Mouse (Mus musculus): ENCODE data around the gene Dact1.

Dact1 gene

DNA sequence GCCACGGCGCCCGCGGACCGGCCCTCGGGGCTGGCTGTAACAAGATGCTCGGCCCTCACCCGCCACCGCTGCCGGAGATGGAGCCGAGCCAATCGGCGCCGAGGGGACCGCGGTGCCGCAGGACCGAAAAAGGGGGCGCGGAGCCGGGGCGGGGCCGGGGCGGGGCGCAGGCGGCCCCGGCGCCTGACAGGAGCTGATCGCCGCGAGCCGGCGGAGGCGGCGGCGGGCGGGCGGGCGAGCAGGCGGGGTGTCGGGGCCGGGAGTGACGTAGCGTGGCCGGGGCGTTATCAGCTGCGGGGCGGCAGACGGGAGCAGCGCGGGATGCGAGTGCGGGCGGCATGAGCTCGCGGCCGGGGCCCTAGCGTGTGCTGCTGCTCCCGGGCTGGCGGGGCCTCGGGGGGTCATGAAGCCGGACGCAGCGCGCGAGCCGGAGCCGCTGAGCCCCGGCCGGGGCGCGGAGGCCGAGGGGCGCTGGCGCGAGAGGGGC is at the start of gene Dact1:
TSS of gene Dact1 (plus strand) at position 304 of the 487 bp plus-strand sequence.
- peak; percentile 15 for DNase-seq (ENCODE audit: low spot score)

DNA sequence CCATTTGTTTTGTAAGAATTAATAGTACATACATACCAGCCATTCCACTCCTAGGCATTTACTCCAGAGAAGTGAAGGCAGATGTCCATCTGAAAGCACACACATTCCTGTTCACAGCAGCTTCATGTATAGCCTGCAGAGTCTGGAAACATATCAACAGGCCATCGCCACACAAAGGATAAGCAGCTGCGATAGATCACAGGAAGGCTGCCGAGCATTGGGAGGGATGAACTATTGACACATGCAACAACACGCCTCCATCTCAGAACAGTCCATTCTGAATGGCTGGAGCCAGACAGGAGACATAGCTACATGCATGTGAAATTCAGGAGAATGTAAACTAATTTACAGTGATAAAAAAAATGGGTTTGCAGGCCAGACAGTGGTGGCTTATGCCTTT is 45.5 kb upstream of the Dact1 start:
- DNase-seq (ENCODE audit: low spot score) = no peak

DNA sequence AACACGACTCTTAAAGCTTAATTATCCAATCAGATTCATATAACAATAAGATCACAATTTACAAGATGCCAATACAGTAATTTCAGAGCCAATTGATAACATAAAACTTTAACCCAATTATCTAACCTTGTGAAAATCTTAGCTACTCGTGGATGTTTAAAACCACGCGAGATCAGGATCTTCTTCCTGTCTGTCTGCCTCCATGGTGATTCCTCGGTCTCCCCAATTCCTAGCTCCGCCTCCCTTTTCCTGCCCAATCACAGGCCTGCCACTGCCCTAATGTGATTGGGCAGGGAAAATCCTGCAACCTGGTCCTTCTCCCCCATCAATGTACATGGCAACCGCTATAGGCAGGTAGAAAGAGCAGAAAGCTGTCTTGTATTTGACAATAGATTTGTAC is 40.3 kb upstream of the Dact1 start:
- DNase-seq (ENCODE audit: low spot score) = no peak

DNA sequence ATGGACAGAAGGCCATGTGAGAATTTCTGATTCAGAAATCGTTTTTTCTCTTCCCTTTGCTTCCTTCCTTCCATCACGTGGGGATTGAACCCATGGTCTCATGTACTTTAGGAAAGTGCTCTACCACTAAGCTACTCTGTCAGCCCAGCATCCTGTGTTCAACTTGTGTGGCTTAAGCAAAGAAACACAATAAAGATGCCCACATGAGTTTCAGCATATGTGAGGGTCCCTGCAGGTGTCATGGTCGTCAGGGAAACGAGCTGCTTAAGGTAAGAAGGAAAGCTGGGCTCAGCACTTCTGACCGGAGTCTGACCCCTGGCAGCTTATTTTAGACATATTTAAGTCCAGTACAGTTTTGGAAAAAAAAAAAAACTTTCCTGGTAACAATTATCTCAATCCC is 38.6 kb upstream of the Dact1 start:
- no peak for DNase-seq (ENCODE audit: low spot score)

DNA sequence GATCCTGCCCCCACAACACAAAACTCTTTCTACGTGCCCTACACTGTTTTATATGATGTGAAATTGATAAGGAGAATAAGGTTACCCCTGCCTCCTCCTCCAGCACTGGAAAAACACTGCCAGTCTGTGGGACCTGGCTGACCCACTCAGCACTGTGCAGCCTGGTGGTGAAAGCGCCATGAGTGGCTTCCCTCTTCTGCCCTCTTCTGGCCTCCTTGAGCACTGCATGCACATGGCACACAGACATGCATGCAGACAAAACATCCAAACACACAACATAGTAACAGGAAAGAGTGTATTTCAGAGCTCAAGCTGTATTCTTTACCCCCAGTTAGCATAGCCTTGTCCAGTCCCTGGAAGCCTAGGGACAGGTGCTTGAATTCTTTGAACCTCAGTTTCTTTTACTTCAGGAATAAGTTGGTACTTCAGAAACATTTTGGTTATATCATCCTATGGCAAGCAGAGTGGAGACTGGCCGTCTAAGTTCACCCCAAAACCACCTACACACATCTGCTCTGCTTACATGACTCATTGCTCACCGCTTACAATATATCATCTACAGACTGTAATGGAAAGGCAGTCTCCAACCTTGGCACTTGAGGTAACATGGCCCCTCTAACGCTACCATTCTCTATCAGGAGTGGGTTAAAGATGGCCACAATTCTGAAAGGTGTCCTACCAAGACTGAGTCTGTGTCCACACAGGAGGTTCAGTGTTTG is 35.0 kb upstream of the Dact1 start:
- no peak for DNase-seq (ENCODE audit: low spot score)

DNA sequence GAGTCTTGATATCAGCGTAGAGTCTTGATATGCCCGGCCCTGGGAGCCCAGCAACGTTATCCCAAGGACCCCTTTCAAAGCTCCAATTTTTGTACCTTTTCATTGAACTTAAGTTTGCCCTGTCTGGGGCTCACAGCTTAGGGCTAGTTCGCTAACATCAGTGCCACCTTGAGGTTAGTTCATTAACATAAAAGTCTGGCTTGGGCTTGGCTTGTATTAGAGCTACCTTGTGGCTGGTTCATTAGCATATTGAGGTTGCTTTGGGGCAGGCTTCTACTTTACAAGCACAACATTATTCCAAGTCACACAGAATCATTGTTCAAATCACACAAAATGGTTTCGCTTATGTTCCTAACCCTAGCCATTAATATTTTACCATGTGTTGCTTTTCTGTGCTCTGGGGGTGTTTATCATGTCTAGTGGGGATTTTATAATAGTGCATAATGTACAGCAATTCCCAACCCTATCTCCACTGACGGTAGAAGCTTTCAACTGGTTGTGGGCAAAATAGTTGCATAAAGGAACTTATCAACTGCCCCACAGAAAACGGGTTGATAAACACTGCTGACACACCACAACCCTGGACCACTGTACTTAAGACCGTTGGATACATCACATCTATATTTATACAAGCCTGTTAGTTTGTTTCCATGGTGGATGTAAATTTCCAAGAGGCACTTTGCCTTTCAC is 33.6 kb upstream of the Dact1 start:
- no peak for DNase-seq (ENCODE audit: low spot score)

DNA sequence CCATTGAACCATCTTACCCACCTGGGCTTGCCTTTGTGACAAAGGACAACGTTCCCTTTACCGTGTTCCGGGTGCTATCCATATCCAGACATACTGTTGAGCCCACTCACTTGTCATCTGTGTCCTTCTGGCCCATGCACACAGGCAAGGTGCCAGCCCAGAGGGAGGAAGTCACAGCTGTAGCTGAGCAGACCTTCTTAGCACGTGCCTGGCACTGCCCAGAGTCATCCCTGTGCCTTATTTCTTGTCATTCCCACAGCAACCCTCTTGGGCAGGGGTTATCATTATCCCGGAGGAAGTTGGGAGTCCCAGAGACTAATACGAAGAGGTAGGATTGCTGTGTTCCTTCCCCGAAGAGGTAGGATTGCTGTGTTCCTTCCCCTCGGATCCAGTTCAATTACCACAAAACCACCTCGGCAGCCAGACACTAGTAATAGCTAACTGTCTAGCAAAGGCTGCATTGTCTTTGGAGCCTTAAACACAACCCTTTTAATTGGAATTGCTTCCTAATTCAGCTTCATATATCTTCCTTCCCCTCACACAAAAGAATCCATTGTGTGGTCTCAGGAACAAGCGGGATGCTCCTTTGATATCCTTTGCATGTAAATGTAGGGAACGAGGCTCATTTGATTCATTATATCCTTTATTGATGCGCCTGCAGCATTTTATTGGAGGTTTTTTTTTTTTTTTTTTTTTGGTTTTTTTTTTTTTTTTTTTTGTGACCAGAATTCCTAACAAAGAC is 30.0 kb upstream of the Dact1 start:
- no peak for DNase-seq (ENCODE audit: low spot score)

DNA sequence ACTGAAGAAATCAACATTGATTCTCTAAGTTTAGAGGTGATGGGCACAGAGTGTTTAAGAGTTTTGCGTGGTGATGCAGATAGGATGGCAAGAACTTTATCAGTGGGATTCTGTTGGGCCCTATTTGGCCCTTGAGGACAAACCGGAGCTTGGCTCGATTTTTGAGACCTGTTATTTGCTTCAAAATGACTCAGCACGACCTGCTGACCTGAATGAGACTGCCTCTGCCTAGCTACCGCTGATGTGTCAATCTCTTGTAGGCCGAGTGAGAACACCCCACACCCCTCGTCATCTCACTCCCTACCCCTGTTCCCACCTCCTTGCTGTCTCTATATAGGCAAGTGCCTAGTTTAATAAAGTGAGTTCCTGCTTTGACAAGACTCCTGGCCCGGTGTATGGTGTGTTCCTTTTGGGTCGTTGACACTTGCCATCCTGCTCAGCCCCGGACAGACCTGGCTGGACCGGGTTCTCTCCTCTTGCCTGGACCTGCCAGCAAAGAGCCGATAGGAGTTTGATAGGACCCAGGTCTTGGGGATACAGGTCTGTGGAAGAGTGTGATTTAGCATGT is 28.4 kb upstream of the Dact1 start:
- no peak for DNase-seq (ENCODE audit: low spot score)

DNA sequence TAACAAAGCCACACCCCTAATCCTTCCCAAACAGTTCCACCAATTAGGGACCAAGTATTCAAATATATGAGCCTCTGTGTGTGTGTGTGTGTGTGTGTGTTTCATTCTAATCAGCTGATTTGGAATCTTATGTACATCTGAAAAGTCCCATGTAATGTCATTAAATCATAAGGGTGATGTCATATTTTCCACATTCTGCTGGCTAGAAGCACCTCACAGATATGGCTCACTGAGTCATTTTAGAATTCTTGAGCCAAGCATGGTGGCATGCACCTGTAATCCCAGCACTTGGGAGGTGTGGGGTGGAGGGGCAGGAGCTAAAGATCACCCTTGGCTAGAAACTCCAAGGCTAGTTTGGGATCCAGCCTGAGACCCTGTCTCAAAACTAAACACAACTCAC is 24.3 kb upstream of the Dact1 start:
- no peak for DNase-seq (ENCODE audit: low spot score)

DNA sequence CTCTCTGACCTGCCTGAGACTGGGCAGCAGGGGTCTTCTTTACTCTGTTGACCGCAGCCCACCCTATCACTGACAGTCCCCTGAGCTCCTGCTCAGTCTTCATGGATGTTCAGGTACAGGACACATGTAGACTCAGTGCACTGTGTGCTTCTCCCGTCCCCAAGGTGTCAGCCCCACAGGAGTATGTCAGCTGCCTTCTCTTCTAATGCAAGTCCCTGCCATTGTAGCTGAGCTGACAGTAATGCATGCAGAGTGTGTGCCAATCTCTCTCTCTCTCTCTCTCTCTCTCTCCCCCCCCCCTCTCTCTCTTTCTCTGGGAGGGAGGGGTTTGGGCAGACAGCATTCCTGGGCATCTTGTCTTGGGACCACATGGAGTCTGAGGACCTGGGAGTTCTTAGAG is 19.2 kb upstream of the Dact1 start:
- no peak for DNase-seq (ENCODE audit: low spot score)

DNA sequence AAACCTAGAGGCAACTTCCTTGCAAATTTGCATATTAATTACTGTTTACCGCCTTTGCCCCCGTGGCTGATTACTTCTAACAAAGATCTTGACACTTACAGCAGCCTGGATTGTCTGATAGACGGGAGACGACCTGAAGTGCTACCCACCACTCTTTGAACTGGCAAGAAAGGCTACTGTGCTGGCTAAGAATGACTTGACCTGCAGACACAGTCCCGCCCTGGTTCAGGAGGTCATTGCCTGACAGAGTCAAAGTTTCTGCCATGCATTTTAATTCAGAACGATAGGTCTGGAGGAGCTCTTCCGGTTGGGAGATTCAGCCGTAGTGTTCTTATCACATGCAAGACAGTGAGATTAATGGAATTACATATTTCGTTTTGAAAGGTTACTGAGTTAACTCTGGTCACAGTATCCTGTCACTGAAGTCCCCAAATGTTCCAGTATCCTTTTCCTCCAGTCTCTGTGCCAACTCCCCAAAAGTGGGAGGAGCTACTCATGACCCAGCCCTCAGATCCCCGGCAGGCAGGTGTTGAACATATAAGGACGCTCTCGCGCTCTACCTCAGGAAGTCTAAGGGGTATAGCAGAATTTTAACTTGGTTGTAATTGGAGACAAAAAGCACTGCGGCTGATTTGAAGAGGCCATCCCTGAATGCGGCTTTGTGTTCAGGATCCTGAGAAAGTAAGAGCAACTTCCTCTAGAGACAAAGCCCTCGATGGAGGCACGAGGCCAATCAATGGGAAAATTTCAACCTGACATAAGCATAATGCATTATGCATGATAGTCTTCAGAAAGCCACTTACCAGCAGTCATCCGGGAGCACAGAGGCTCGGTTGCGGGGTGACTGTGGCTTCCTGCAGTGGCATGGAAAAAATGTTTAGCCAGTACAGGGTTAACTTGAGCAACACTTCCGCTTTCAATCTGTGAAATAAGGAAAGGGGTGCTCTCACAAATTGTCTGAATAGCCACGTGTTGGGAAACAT is 15.4 kb upstream of the Dact1 start:
- DNase-seq (ENCODE audit: low spot score) = no peak

DNA sequence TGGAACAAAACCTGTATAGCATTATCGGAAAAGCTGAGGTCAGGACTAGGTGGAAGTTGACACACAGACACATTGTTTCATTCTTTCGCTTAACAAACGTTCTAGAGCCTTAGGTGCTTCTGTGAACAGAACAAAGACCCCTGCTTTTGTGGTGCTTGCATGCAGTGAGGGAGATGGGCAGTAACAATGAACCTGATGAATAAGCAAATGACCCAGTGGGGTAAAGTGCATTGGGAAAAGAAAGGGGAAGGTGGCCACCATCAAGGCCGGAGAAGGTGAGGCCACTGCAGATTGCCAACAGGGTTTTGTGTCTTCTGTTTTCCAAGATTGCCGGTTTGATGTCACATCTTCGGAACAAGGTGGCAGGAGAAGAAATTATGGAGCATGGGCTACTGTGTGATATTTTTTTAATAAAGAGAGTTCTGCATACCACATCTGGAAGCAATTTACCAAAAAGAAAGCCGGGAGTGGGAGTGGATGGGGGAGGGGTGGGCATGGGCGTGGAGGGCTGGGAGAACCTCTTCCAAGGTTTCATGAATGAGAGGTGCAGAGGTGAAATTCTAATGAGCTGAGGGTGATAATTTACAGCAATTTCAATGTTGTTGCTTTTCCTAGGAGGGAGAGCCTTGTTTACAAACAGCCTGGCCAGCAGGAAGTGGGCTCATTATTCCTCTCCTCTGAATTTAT is 12.7 kb upstream of the Dact1 start:
- DNase-seq (ENCODE audit: low spot score) = no peak

DNA sequence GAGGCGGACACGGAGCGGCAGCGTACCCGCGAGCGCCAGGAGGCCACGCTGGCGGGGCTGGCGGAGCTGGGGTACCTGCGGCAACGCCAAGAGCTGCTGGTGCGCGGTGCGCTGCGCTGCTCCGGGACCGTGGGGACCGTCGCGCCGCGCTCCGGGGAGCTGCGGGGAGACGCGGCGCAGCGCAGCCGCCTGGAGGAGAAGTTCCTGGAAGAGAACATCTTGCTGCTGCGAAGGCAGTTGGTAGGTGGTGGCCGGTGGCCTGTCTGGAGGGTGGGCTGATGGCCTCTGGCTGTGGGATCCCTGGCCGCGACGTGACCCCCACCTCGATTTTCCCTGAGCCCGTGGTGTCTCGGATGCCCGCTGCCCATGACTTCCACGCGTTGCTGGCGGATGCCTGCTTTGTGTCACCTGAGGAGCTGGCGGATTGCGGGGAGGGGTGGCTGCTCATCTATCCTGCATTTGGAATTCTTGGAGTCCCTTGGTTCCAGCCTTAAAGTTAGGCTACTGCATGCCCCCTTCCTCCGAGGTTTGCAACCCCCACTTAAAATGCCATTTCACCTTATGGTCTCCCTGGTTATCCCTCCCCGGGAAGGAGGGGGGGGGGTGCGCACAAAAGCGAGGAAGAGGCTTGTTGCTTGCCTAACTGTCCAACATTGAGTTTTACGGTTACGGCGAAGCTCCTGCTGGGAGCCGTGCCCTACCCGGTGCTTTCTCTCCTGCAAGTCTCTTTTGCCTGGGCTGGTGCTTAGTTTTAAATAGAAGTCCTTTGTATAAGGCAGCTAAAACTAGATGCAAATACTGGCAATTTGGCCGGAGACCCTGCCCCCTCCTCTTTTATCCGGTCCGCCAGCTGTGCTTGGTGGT is 616 bp downstream of the Dact1 start:
- DNase-seq (ENCODE audit: low spot score) = no peak

DNA sequence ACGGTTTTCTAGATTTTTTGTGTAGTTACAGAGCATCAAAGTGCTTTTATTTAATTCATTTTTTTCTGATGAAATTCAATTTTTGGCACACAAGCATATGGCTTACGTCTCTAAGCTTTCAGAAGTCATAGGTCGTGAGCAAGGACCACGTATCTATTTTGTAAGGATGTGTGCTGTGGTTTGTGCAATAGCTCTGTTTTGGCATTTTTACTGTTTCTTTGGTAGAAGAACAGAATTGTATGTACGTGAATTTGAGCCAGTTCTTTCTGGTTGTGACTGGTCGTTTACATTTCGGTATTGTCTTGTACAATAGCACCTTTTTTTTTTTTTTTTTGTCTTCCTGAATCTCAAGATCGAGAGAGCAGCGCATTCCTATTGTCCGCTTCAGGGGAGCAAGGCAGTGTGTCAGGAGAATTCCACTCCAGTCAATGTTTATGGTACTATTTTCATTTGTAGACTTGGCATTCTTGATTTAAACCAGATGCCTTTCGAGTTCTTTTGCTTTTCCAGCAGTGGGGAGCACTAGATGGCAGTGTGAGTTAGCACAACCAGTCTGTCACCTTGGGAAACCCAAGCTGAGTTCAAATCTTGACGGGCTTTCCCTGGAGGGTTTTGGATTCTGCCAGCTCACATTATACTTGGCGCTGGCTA is 1.7 kb downstream of the Dact1 start:
- DNase-seq (ENCODE audit: low spot score) = no peak

DNA sequence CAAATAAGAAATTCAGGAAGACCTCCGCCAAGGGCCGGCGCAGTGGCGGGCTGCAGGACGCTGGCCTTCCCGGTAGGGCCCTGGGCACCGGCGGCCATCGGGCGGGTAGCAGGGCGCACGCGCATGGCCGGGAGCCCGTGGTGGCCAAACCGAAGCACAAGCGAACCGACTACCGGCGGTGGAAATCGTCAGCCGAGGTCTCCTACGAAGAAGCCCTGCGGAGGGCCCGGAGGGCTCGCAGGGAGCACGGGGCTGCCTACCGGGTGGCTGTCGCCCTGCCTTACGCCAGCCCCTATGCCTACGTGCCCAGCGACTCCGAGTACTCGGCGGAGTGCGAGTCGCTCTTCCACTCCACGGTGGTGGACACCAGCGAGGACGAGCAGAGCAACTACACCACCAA is 8.6 kb downstream of the Dact1 start:
- DNase-seq (ENCODE audit: low spot score) = no peak

DNA sequence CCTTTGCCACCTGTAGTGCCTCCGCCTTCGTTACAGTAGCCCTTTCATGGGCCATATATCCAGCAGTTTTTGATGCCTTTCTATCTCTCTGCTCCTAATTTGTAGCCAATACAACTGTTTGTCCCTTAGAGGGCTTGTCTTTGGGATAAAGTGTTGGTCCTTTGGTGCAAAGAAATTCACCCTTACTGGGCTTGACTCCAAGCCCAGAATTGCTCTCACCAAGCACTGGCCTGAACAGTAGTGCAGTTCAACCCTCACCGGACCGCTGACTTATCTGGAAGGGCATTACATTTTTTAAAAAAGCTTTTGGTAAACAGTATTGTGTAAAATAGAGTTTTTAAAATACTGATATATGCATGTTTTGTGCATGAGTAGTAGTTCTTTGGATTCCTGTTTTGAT is 9.9 kb downstream of the Dact1 start:
- no peak for DNase-seq (ENCODE audit: low spot score)

DNA sequence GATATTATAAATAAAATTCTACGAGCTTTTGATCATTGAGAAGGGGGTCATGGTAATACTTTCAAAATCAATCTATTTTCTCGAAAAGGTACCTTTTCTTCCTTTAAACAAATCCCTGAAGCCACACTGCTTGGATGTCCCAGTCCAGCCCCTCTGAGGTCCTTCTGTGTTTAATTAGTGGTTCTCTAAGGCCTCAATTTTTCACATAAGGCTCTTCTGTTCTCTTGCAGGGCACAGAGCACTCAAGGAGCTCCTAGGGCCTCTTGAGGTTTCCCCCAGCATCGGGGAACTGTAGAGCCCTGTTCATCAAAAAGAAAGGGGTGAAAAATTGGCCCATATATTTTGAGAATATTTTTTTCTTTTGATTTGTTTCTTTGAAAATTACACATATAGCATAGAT is 23.0 kb downstream of the Dact1 start:
- no peak for DNase-seq (ENCODE audit: low spot score)

DNA sequence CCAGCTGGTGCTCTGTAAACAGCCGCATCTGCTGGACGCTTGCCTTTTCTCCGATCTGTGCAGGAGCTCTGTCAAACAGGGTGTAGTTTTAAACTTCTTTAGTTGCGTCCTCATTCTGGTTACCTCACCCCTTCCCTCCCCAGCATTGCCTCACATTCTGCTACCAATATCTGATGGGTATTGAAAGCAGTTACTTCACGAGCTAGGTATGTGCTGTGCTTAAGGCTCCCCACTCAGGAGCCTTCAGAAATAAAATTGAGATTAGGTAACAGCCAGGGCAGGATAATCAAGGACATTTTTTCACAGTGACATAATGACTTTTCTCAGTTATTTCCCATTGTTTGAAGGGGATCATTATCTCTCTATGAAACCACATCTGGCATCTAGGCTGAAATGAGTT is 23.9 kb downstream of the Dact1 start:
- no peak for DNase-seq (ENCODE audit: low spot score)

DNA sequence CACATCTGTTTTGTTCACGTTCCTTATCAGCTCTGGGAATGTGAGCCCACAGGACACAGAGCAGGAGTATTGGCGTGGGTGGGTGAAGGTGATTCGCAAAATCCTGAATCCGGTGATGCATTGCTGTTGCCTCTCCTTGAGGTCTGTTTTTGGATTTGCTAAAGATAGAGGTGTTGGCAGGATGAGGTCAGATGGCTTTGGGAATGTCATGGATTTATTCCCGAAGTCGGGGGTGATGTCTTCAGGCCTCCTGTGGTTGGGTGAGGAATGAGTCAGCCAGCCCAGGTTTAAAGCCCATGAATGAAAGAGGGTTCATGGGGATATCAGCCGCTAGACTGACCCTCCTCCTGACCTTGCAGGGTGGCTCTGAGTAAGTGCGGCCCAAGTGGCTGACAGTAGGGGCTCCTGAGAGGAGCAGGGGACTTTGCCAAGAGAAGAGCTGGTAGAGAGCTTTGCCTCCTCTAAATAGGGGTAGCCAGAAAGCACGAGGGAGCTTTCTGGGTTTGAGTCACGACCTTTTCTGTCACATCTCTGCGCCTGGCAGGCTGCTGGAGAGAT is 27.4 kb downstream of the Dact1 start:
- DNase-seq (ENCODE audit: low spot score) = no peak

All from c-Kit-positive CD71-positive TER-119-positive erythroid progenitor cells, embryonic 14.5 days (primary cell).